Mouse (Mus musculus) cerebellum, adult 2 months (tissue): ENCODE measurements at regions not wholly inside any gene's neighbourhood (a gene's known extent, or its start where the extent isn't known, plus 50 kb on each side); places are given as distances from the start of the nearest gene placed in this dataset.

ENCODE experiments used
- DNase-seq, 2 experiments: peaks; one replicate each; pipeline ENCODE4 v3.0.0; 2021
- H3K27ac ChIP-seq: fragments of 200-500 bp; 2 replicates; pipeline ENCODE4 v1.5.1; 2012; ENCODE audit warnings: low read length, control low read depth, inconsistent platforms; ENCODE audit not compliant: insufficient read depth
- H3K27me3 ChIP-seq: fragments of 200-500 bp; 2 replicates; pipeline ENCODE4 v1.6.1; 2012; ENCODE audit warnings: inconsistent platforms, mild to moderate bottlenecking, low read length, moderate library complexity; ENCODE audit not compliant: control insufficient read depth, insufficient read depth
- H3K4me1 ChIP-seq: fragments of 200-500 bp; 2 replicates; pipeline ENCODE4 v1.6.1; 2011; ENCODE audit warnings: low read length; ENCODE audit not compliant: control insufficient read depth, insufficient read depth
- H3K4me3 ChIP-seq: fragments of 200-500 bp; replicated peaks from 2 replicates; pipeline ENCODE3; 2011; ENCODE audit warnings: mild to moderate bottlenecking, low read depth, low read length, control low read depth; ENCODE audit not compliant: insufficient read depth
- CTCF ChIP-seq: fragments of 200-500 bp; IDR thresholded peaks from 2 replicates; pipeline ENCODE4 v1.5.1; 2011; ENCODE audit warnings: low read depth, mild to moderate bottlenecking, control low read depth, low read length, moderate library complexity, borderline replicate concordance; ENCODE audit not compliant: insufficient read depth
- POLR2A ChIP-seq: fragments of 200-500 bp; IDR thresholded peaks from 2 replicates; pipeline ENCODE4 v1.6.1; 2011; ENCODE audit warnings: low read length, control low read depth, borderline replicate concordance; ENCODE audit not compliant: insufficient read depth
- WGBS: fragments of 180-500 bp; shearing (Covaris S2); methylation state at CpG from one replicate; pipeline ENCODE4 v1.1.7; 2018; 5-methylcytosine and 5-hydroxymethylcytosine counted together

- H3K27ac ChIP-seq, result no peak overlapping the region
These were observed 475.1 kb upstream of the Tnc start for GRCm38 (mm10) chr4:64521883-64522282.

DNA sequence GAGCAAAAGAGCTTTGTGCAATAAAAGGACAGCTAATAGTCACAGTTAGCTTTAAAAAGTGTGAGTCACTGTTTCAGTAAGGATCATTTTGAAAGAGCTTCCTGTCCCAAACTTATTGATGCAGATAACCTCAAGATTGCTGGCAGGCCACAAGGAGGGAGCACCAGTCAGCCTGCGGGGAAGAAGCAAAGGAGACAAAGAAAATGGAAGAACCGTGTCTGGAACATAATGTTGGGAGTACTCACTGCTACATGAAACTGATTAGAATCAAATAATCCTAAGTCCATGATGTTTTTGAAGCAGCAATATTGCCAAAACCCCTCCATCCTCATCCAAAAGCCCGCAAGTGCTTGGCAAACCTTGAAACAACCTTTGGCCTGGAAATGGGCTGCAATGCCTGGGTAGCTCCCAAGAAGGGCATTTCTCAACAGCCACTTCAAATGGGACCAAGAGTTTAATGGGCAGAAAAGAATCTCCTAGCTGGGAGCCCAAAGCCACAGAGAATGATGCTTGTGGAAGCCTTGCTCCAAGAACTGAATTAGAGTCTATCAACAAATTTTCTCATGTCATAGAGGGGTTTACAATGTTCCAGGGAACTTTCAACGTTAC lies 481.0 kb upstream of the Tnc start:
- H3K4me1 ChIP-seq, result no peaks in the 10 kb centered on the region
- 62% methylated on average over 4 of the region's 4 CpGs for WGBS
- H3K27ac ChIP-seq, result no peak overlapping the region
- no peak for DNase-seq
- no peaks in the 10 kb centered on the region for H3K27me3 ChIP-seq
- H3K4me3 ChIP-seq, result no peak overlapping the region
- TF ChIP-seq CTCF, result no peak
- no peak for TF ChIP-seq POLR2A

More at GRCm38 (mm10) chr4:64521883-64522282, 475.1 kb upstream of the Tnc start:
- H3K27me3 ChIP-seq, result no peaks in the 10 kb centered on the region
- H3K4me1 ChIP-seq, result no peaks in the 10 kb centered on the region
- TF ChIP-seq POLR2A, result no peak
- TF ChIP-seq CTCF, result no peak
- H3K4me3 ChIP-seq, result no peak overlapping the region
- DNase-seq, result peak in 1 of 2 experiments; percentile 32

- 82% methylated on average over 4 of the region's 4 CpGs for WGBS
- Histone ChIP-seq H3K4me3 (no peak overlapping the region), H3K27me3 (no peaks in the 10 kb centered on the region), H3K27ac (no peak overlapping the region), H3K4me1 (no peaks in the 10 kb centered on the region)
- TF ChIP-seq POLR2A (no peak), CTCF (peak; percentile 54; the same call in 1 of the 2 replicates)
- DNase-seq, result peak; percentile 19 to 54
These were observed 483.8 kb upstream of the Tnc start for GRCm38 (mm10) chr4:64530585-64530984.

GRCm38 (mm10) chr4:64533019-64533418 lies 486.2 kb upstream of the Tnc start:
- peak; percentile 52 to 62 for DNase-seq
- H3K4me1 ChIP-seq, result no peaks in the 10 kb centered on the region
- H3K27ac ChIP-seq, result no peak overlapping the region
- no peaks in the 10 kb centered on the region for H3K27me3 ChIP-seq
- no peak overlapping the region for H3K4me3 ChIP-seq
- no peak for TF ChIP-seq POLR2A
- TF ChIP-seq CTCF, result peak; percentile 46; the same call in 1 of the 2 replicates
- WGBS, result 7% methylated on average over 3 of the region's 3 CpGs

DNA sequence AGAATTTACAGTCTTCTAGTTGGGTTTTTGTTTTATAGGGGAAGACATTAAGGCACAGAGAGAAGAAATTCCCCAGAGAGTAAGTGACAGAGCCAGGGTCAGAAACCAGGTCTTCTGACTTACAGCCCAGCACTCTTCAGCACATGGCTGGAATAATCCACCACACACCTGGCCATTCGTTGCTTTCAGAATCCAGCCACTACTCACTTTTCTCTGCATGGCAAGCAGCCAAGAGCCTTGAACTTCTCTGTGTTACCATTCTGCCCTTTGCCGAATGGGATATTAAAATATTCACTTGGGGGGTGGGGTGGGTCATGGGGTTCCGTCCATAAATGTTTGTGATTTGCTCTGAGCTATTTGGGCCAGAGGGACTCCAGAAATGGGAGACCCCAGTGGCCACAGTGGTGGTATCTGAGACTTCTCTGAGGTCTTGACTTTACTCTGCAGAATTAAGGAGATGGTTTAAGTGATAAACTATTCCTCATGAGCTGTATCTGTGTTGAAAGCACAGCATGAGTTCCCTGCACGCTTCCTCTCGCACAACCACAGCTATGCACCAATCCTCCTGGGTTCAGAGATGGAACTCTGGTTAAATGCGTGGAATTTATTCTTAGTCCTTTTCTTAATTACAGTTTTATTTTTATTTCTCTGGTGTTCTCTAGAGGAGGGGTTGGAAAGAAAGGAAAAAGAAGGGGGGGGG lies 488.9 kb upstream of the Tnc start:
- WGBS, result 86% methylated on average over 6 of the region's 6 CpGs
- H3K27me3 ChIP-seq, result no peaks in the 10 kb centered on the region
- no peaks in the 10 kb centered on the region for H3K4me1 ChIP-seq
- H3K27ac ChIP-seq, result no peak overlapping the region
- no peak for TF ChIP-seq POLR2A
- TF ChIP-seq CTCF, result no peak
- H3K4me3 ChIP-seq, result no peak overlapping the region
- DNase-seq, result no peak

- WGBS, result 94% methylated on average over 4 of the region's 4 CpGs
- no peak for DNase-seq
- Histone ChIP-seq H3K4me3 (no peak overlapping the region), H3K4me1 (no peaks in the 10 kb centered on the region), H3K27me3 (no peaks in the 10 kb centered on the region), H3K27ac (no peak overlapping the region)
- no peak for TF ChIP-seq POLR2A
- TF ChIP-seq CTCF, result no peak
These were observed 491.2 kb upstream of the Tnc start for GRCm38 (mm10) chr4:64538009-64538408.

DNA sequence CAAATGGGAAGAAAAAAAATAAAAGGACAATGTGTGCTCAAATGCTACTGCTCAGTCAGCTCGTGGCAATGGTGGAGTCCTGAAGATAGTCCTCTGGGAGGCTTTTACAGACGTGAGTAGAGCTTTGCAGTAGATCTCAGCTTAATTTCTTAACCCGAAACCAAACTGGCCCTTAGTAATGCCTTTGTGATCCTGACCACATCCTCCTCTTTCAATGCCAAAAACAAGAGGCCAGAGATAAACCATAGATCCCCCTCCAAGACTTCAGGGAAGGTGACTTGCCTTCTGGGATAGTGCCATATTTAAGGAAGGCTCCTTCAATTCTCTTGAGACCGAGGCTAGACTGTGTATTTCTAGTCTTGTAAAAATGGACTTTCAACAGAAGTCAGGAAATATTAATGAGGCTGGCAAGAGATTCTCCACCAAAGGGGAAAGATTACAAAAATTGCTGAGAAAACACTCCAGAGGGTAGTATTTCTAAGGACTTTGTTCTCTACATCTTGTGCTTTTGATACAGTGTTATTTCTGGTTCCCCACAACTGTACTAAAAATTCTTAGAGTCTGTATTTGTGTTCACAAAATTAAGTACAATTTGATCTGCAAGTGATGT lies 497.9 kb upstream of the Tnc start:
- DNase-seq, result no peak
- 92% methylated on average over 4 of the region's 4 CpGs for WGBS
- no peak overlapping the region for H3K4me3 ChIP-seq
- TF ChIP-seq POLR2A (no peak), CTCF (no peak)
- H3K27ac ChIP-seq, result no peak overlapping the region
- H3K4me1 ChIP-seq, result peaks cover 4% of the 10 kb centered on the region; the same call in 1 of the 2 replicates
- no peaks in the 10 kb centered on the region for H3K27me3 ChIP-seq

- peak in 1 of 2 experiments; percentile 53 for DNase-seq
- Histone ChIP-seq H3K4me3 (no peak overlapping the region), H3K27ac (no peak overlapping the region), H3K4me1 (peaks cover 4% of the 10 kb centered on the region; the same call in 1 of the 2 replicates), H3K27me3 (no peaks in the 10 kb centered on the region)
- no peak for TF ChIP-seq CTCF
- no peak for TF ChIP-seq POLR2A
- WGBS, result 16% methylated on average over 4 of the region's 4 CpGs
These were observed 499.6 kb upstream of the Tnc start for GRCm38 (mm10) chr4:64546386-64546785.
